Mouse (Mus musculus): ENCODE data around the gene Abhd12b.

The Abhd12b gene

DNA sequence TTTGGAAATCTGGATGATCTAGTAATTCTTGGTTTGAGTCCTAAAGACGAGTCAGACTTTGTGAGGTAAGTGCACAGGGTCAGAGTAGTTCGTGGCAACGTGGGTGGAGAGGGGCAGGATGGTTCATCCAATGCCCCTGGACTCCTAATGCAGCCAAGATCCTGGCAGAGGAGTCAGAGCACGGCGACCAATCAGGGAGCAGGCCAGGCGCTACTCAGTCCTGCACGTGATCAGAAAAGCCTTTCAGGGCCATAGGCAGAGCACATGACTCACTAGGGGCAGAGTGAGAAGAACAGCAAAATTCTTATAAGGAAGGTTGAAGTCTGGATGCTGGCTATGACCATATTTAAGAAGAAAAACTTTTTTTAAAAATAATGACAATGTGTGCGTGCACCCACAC is 50.5 kb downstream of the Abhd12b start:
- DNase-seq (ENCODE audit: low spot score in 2 of 2) = no peak

- DNase-seq (ENCODE audit: low spot score in 2 of 2) = no peak
Observed at GRCm38 (mm10) chr12:70208214-70208613, 54.3 kb downstream of the Abhd12b start.

GRCm38 (mm10) chr12:70212501-70212900 is 58.6 kb downstream of the Abhd12b start:
- DNase-seq (ENCODE audit: low spot score in 2 of 2) = no peak

DNA sequence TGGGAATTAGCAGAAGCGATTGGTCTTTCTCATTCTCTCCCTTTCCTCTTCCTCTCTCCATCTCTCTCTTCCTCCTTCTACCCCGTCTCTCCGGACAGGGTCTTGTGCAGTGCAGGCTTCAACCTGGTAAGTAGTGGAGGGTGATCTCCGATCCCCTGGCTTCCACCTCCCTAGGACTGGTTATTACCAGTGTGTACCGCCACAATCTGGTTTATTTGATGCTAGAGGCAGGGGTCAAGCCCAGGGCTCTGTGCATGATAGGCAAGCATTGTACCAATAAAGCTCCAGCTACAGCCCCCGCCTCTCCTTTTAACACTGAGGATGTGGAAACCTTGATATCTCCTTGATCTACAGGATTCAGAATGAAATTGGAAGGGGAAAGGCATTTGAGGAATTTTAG is 59.7 kb downstream of the Abhd12b start:
- no peak for DNase-seq (ENCODE audit: low spot score in 2 of 2)

GRCm38 (mm10) chr12:70214281-70214680 is 60.3 kb downstream of the Abhd12b start:
- no peak for DNase-seq (ENCODE audit: low spot score in 2 of 2)

GRCm38 (mm10) chr12:70216229-70216800 is 62.4 kb downstream of the Abhd12b start:
- no peak for DNase-seq (ENCODE audit: low spot score in 2 of 2)

GRCm38 (mm10) chr12:70218795-70219540 is 65.0 kb downstream of the Abhd12b start:
- no peak for DNase-seq (ENCODE audit: low spot score in 2 of 2)

DNA sequence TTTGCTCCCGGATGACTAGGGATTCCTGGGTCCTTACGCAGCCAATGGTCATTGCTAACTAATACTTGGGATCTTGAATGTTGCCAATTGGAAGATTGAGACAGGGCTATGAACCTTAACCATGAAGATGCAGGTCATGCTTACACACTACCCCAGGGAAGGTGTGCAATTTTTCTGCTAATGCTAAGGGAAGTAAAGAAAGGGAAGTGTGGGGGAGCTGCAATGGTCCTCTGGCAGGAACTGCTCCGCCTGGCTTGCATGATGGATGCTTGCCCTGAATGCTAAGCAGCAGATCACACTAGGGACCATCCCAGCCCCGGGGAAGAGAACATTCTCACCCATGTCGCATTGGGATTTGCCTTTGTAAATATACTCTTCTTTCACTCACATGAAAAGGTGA is 67.5 kb downstream of the Abhd12b start:
- no peak for DNase-seq (ENCODE audit: low spot score in 2 of 2)

DNA sequence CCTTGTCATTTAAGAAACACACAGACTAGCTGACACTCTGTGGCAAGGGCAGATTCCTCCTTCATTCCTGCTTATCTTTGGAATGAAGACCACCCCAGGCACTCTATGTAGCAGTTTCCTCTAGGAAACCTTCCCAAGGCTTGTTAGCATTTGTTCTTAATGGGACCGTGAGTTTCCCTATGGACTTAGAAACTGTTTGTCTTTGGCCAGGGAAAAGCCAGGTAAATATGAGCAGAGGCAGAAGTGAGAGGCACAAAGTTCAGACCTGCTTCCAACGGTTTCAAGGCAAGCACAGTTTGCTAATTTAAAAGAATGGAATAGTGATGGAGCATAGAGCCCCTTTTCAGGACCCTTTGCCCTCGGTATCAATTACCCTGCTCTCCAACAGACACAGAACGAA is 69.4 kb downstream of the Abhd12b start:
- no peak for DNase-seq (ENCODE audit: low spot score in 2 of 2)

GRCm38 (mm10) chr12:70226655-70227054 is 72.7 kb downstream of the Abhd12b start:
- DNase-seq (ENCODE audit: low spot score in 2 of 2) = no peak

GRCm38 (mm10) chr12:70227121-70227932 is 73.4 kb downstream of the Abhd12b start:
- DNase-seq (ENCODE audit: low spot score in 2 of 2) = no peak

GRCm38 (mm10) chr12:70228155-70228554 is 74.2 kb downstream of the Abhd12b start:
- DNase-seq (ENCODE audit: low spot score in 2 of 2) = no peak

- DNase-seq (ENCODE audit: low spot score in 2 of 2) = no peak
Observed at GRCm38 (mm10) chr12:70231294-70231693, 77.4 kb downstream of the Abhd12b start, which contains the start of gene Pygl. TSS of gene Pygl (minus strand) at chr12:70231488.

GRCm38 (mm10) chr12:70232020-70232544 is 78.1 kb downstream of the Abhd12b start:
- DNase-seq (ENCODE audit: low spot score in 2 of 2) = no peak
